Mouse (Mus musculus): ENCODE results near the gene Nop53. TPM values are rescaled to one million over a fixed set of nuclear protein-coding genes. Genes with fewer than 3 reads are reported as not detected.

Nop53 gene
- total RNA-seq (2021), result 196 and 213 TPM in 2 replicates
- long read RNA-seq, experiment 1, transcript Nop53-201 (13 exons, 3,176 nt), result major isoform, 150 of 177 reads
- long read RNA-seq, experiment 1, partial matches to known transcripts, result 21 of 177 reads
- long read RNA-seq, experiment 1, other reads (novel, unspliced or antisense), result 6 of 177 reads
- long read RNA-seq, experiment 2, transcript Nop53-201 (13 exons, 3,176 nt), result major isoform, 130 of 155 reads
- long read RNA-seq, experiment 2, partial matches to known transcripts, result 17 of 155 reads
- long read RNA-seq, experiment 2, other reads (novel, unspliced or antisense), result 8 of 155 reads

- peak; percentile 93 for DNase-seq
Measured at GRCm38 (mm10) chr7:15945721-15946536, at the start of gene Nop53. TSS of gene Nop53 (minus strand) at chr7:15946074.

DNA sequence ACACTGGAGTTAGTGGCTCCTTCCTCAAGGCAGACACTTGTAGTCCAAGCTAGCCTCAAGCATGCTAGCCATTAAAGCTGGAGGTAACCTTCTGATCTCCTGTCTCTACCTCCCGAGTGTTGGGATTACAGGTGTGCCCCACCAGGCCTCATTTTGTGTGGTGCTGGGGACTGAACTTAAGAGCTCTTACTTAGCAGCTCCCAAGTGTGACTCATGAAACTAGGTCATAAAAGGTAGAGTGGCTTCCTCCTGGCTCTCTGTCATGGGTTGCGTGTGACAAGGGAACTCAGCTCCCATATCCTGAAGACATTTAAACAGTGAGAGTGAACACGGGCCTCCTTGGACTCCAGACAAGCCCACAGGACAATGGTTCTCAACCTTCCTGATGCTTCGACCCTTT lies 47.9 kb upstream of the Nop53 start:
- no peak for DNase-seq

DNA sequence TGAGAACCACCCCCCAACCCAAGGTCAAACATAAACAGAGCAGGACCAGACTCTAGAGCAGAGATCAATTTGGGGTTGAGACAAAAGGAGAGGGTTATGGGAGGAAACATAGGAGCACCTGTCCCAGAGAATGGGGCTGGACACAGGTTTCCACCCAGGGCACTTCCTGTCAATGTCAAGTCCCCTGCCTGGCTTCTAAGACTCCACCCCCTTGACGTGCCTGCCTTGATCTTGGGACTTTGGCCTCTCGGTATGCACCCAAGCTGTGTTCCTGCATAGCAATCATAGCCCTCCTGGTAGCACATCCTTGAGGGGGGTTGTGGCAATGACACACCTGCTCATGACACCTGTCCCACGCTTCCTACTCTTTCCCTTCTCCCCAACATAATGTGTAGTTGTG lies 47.3 kb upstream of the Nop53 start:
- DNase-seq, result no peak

DNA sequence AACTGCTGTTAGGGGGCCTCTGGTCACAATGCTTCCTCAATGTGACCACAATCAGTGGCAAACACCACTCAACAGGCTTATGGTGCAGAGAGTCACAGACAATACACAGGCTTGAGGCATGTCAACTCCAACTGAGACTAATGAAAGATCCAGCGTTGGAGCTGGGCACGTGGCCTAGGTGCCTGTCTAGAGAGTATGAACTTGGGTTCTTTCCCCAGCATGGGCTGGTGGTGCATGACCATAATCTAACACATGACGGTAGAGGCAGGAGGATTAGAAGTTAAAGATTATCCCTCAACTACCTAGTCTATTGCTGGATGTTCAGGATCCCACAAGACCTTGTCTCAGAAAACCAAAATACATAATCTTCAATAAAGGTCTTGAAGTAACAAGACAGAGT lies 45.9 kb upstream of the Nop53 start:
- no peak for DNase-seq

DNA sequence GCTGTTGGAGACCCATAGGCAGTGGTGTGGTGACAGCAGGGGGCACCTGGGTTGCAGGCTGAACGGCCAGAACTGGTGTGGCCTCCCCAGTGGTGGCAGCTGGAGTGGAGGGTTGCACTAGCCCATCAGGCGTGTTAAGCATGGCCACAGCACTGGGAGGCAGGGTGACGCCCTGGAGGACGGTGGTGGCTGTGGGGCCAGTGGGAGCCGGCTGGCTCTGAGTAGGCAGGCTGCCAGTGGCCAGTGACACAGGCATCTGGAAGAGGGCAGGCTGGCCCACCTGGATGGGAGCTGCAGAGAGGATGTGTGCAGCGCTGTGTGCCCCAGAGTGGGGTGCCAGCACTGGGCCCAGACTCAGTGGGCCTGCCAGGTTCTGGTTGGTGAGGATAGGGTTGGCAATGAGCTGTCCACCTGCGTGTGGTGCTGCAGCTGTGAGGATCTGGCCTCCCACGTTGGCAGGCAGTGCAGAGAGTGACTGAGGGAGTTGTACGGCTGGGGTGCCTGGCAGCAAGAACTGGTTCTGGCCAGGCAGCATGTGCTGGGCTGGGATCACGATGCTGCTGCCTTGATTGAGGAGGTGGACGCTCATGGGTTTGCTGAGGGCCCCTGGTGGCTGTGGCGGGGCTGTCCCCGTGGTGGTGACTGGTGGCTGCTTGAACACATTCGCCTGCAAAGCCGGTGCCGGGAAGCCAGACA lies 41.9 kb upstream of the Nop53 start:
- no peak for DNase-seq

DNA sequence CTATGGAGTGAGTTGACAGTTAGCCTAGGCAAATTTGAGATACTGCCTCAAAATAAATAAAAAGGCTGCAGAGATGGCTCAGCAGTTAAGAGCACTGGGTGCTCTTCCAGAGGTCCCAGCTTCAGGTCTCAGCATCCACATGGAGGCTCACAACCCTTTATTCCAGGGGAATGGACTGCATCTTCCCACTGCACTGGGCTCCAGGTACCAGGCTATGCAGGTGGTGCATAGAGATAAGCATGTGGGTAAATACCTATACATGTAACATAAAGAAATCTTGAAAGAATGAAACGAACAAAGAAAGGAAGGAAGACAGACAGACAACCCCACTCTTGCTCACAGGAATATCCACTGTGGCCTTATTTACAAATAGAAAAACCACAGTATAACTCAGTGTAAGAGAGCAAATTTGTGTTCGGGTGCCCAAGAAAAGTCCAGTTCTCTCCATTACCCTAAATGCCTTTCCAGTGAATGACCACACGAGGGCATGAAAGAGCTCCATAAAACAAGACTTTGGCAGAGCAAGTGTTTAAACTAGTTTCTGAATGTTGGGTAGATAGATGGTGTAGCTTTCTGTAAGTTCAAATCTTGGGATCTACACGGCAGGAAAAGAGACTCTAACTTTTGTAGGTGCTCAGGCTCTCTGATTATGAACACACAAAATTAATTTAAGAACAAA lies 37.0 kb upstream of the Nop53 start:
- peak; percentile 67 for DNase-seq

DNA sequence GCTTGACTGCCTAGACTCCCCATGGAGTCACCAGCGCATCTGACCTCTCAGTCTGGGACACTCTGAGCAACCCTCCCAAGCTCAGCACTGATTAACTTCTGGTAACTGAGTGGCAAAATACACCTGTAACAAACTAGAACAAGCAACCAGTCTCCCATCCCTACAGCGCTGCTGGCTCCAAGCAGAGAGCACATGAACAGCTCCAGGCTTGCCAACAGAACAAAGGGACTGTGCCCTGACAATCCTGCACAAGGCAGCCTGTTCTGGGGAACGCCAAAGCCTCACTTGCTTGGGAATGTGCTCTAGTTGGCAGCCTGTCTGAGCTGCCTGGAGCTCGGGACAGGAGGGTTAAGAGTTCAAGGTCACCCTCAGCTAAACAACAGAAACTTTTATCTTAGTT lies 35.7 kb upstream of the Nop53 start:
- DNase-seq, result peak; percentile 63

DNA sequence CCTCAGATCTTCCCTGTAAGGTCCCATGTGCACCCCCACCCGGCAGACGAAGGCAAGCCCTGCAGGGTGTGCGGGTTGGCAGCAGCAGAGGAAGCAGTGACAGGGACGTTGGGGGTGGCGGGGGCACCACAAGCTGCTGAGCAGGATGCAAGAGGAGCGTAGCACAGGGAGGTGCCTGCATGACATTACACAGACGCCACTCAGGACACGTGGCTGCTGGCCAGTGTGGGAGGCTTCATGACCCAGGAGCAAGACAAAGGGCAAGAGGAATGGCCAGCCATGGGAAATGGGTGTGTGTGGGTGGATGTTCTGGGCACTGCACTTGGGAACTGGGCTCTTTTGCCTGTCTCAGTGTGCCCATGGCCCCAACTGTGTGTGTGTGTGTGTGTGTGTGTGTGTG lies 34.4 kb upstream of the Nop53 start:
- peak; percentile 68 for DNase-seq

DNA sequence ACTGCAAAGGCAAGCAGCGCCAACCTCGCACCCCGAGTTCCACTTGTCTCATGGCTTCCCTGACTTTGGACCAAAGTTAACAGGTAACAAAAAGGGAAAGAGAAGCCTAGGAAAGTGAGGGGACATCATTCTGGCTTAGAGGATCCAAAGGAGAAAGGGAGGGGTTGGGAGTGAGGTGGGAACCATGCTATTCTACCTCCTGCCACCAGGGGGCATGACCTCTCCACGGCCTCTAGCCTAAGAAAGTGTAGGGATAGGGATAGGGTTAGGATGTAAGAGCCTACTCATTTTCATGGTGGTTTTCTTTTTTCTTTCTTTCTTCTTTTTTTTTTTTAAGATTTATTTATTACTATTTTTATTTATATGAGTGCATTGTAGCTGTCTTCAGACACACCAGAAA lies 30.0 kb upstream of the Nop53 start:
- DNase-seq, result peak; percentile 79

- DNase-seq, result no peak
Measured at GRCm38 (mm10) chr7:15975451-15975850, 29.6 kb upstream of the Nop53 start.

GRCm38 (mm10) chr7:15974712-15975111 lies 28.8 kb upstream of the Nop53 start:
- DNase-seq, result peak; percentile 82

- DNase-seq, result no peak
Measured at GRCm38 (mm10) chr7:15972247-15972646, 26.4 kb upstream of the Nop53 start.

DNA sequence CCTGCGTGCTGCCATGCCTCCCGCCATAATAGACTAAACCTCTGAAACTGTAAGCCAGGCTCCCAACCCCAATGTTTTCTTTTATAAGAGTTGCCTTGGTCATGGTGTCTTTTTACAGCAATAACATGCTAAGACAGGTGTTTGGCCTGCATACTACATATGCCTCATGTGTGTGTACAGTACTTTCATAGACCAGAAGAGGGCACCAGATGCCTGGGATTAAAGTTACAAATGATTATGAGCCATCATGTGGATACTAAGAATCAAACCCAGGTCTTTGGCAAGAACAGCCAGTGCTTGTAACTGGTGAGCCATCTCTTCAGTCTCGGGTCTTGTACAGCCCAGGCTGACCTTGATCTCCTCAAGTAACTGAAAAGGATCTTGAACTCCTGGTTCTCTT lies 23.8 kb upstream of the Nop53 start:
- no peak for DNase-seq

DNA sequence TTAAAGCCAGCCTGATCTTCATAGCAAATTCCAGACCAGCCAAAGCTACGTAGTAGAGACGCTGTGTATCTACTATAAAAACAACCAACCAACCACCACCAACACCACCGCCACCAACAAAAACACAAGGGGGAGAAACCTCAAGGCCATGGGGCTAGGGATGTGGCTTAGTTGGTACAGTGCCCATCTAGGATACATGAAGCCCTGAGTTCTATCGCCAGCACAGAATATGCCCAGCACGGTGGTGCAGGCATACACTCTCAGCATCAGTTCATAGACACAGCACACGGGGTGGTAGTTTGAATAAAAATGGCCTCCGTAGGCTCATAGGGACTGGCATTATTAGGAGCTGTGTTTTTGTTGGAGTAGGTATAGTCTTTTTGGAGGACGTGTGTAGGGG lies 22.4 kb upstream of the Nop53 start:
- DNase-seq, result no peak

DNA sequence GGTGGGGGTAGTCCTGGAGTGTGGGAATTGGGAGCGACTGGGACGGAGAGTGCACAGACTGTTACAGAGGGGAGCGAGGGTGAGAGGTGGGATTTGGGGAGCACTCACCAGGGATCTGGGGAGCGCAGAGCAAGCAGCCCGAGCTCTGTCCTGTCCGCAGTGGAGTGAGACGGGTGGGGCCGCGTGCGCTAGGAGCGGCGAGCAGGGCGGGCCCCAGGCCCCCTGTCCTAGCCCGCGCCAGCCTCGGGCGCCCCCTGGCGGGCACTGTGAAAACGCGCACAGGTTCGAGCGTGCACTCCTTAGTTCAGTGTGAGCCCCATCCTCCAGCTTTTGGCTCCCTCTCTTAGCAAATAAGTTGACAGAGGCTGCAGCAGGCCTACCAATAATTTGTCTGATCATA lies 21.4 kb upstream of the Nop53 start, which contains the start of gene Ehd2:
TSS of gene Ehd2 (minus strand) at position 256 of the 400 bp plus-strand sequence.
- DNase-seq, result peak; percentile 91

DNA sequence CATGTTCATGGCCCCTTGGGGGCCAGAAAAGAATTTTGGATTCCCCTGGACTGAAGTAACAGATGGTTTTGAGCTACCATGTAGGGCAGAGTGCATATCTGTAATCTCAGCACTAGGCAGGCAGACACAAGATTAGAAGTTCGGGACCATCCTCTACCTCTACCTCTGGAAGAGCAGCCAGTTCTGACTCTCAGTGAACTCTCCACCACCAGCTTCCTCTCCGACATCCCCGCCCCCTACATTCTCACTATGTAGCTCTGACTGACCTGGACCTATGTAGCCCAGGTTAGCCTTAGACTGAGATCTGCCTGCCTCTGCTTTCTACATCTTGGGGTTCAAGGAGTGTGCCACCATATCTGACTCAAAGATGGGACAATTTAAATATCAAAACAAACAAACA lies 20.6 kb upstream of the Nop53 start:
- no peak for DNase-seq

DNA sequence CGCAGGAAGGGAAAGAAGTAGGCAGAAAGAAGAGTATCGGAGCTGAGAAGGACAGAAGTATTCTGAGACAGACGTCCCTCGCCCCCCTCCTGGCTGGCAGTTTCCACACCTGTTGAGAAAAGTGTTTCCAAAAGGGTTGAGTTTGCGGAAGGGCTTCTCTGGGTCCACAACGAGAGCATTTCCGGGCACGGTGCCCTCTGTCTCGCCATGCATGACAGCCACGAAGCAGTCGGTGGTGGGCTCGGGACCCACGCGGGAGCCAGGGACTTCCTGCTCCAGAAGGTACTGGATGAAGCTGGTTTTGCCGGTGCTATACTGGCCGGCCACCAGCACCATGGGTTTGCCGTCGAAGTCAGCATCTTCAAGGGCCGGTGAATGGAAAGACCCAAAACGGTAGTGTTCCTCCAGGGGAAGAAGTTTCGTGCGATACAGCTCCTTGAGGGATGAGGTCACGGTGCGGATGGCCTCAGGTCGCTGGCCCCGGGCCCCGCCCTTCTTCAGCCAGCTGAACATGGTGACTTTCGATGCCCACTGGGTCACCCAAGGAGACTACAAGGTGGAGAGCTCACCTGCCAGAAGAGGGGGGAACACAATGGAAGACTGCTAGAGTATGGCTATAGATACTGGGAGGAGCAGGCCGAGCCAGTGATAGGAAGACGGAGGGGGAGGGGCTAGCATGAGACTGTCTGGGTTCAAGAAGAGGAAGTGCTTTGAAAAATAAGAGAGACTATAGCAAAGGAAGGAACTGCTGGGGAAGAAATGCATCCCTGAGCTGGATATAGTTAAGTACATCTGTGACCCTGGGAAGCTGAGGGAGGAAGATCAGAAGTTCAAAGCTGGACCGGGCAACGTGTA lies 18.2 kb upstream of the Nop53 start:
- DNase-seq, result no peak

GRCm38 (mm10) chr7:15962311-15963288 lies 16.7 kb upstream of the Nop53 start:
- DNase-seq, result peak; percentile 94

GRCm38 (mm10) chr7:15961798-15962197 lies 15.9 kb upstream of the Nop53 start:
- no peak for DNase-seq

DNA sequence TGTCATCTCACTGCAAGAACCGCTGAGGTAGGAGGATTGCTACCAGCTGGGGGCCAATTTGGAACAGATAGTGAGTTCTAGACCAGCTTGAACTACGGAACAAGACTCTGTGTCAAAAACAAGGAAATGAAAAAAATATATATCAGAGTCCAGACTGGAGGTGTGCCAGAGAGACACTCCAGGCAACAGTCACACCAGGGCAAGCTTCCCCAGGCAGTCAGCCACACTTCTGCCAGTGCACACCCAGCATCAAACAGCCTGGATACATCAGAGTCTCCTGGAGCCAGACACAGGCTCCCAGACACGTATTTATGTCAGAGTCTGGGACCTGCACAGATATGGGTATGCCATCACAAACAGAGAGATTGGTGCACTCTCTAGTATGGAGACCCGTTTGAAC lies 15.4 kb upstream of the Nop53 start:
- no peak for DNase-seq
